Mouse (Mus musculus): ENCODE measurements around the gene Terf2ip. TPM values are rescaled to one million over a fixed set of nuclear protein-coding genes. Genes with fewer than 3 reads are reported as not detected.

Gene Terf2ip
- polyA plus RNA-seq, 1 experiment from 2014 or later, result 76.9 TPM

GRCm38 (mm10) chr8:112030663-112031062 lies 19.5 kb downstream of the Terf2ip start:
- Histone ChIP-seq H3K27ac (ENCODE audit: low read length) (no peak overlapping the region), H3K36me3 (ENCODE audit: control insufficient read depth, insufficient read depth, low read length) (no peaks in the 10 kb centered on the region), H3K4me3 (ENCODE audit: low read depth, low read length) (no peak overlapping the region), H3K4me2 (ENCODE audit: low read length) (no peak overlapping the region), H3K27me3 (ENCODE audit: control insufficient read depth, insufficient read depth, low read depth, low read length) (no peaks in the 10 kb centered on the region), H3K9ac (ENCODE audit: low read depth, low read length) (no peak overlapping the region), H3K9me3 (replicated peaks; ENCODE audit: control insufficient read depth, low read length, poor library complexity, severe bottlenecking) (no peaks in the 10 kb centered on the region), H3K4me1 (ENCODE audit: control insufficient read depth, insufficient read depth, low read length) (no peaks in the 10 kb centered on the region)
- WGBS, result 55% methylated on average over 6 of the region's 6 CpGs
- ATAC-seq, result no peak

- 50% methylated on average over 7 of the region's 7 CpGs for WGBS
- H3K4me2 ChIP-seq (ENCODE audit: low read length), result no peak overlapping the region
These were observed 21.9 kb downstream of the Terf2ip start for GRCm38 (mm10) chr8:112033071-112033470.

GRCm38 (mm10) chr8:112034603-112035002 lies 23.4 kb downstream of the Terf2ip start:
- Histone ChIP-seq H3K27me3 (ENCODE audit: control insufficient read depth, insufficient read depth, low read depth, low read length) (no peaks in the 10 kb centered on the region), H3K4me2 (ENCODE audit: low read length) (no peak overlapping the region), H3K9ac (ENCODE audit: low read depth, low read length) (no peak overlapping the region), H3K4me1 (ENCODE audit: control insufficient read depth, insufficient read depth, low read length) (no peaks in the 10 kb centered on the region), H3K36me3 (ENCODE audit: control insufficient read depth, insufficient read depth, low read length) (no peaks in the 10 kb centered on the region), H3K27ac (ENCODE audit: low read length) (no peak overlapping the region), H3K9me3 (replicated peaks; ENCODE audit: control insufficient read depth, low read length, poor library complexity, severe bottlenecking) (no peaks in the 10 kb centered on the region), H3K4me3 (ENCODE audit: low read depth, low read length) (no peak overlapping the region)
- ATAC-seq, result no peak
- WGBS, result 18% methylated on average over 8 of the region's 8 CpGs

More at GRCm38 (mm10) chr8:112033071-112033470, 21.9 kb downstream of the Terf2ip start:
- Histone ChIP-seq H3K9ac (ENCODE audit: low read depth, low read length) (no peak overlapping the region), H3K4me3 (ENCODE audit: low read depth, low read length) (no peak overlapping the region), H3K27me3 (ENCODE audit: control insufficient read depth, insufficient read depth, low read depth, low read length) (no peaks in the 10 kb centered on the region), H3K27ac (ENCODE audit: low read length) (no peak overlapping the region), H3K9me3 (replicated peaks; ENCODE audit: control insufficient read depth, low read length, poor library complexity, severe bottlenecking) (no peaks in the 10 kb centered on the region), H3K4me1 (ENCODE audit: control insufficient read depth, insufficient read depth, low read length) (no peaks in the 10 kb centered on the region), H3K36me3 (ENCODE audit: control insufficient read depth, insufficient read depth, low read length) (no peaks in the 10 kb centered on the region)
- ATAC-seq, result no peak

GRCm38 (mm10) chr8:112037521-112037920 lies 26.3 kb downstream of the Terf2ip start:
- ATAC-seq, result no peak
- WGBS, result 89% methylated on average over 18 of the region's 18 CpGs

GRCm38 (mm10) chr8:112045182-112045581 lies 34.0 kb downstream of the Terf2ip start:
- Histone ChIP-seq H3K4me1 (ENCODE audit: control insufficient read depth, insufficient read depth, low read length) (no peaks in the 10 kb centered on the region; the same call in 1 of the 2 replicates), H3K4me3 (ENCODE audit: low read depth, low read length) (no peak overlapping the region), H3K4me2 (ENCODE audit: low read length) (no peak overlapping the region), H3K9ac (ENCODE audit: low read depth, low read length) (no peak overlapping the region), H3K36me3 (ENCODE audit: control insufficient read depth, insufficient read depth, low read length) (no peaks in the 10 kb centered on the region), H3K9me3 (replicated peaks; ENCODE audit: control insufficient read depth, low read length, poor library complexity, severe bottlenecking) (no peaks in the 10 kb centered on the region), H3K27me3 (ENCODE audit: control insufficient read depth, insufficient read depth, low read depth, low read length) (no peaks in the 10 kb centered on the region), H3K27ac (ENCODE audit: low read length) (no peak overlapping the region)
- ATAC-seq, result no peak
- 80% methylated on average over 5 of the region's 5 CpGs for WGBS

More at GRCm38 (mm10) chr8:112037521-112037920, 26.3 kb downstream of the Terf2ip start:
- no peak overlapping the region for H3K4me3 ChIP-seq (ENCODE audit: low read depth, low read length)
- no peak overlapping the region for H3K27ac ChIP-seq (ENCODE audit: low read length)
- H3K36me3 ChIP-seq (ENCODE audit: control insufficient read depth, insufficient read depth, low read length), result no peaks in the 10 kb centered on the region
- no peaks in the 10 kb centered on the region for H3K9me3 ChIP-seq (replicated peaks; ENCODE audit: control insufficient read depth, low read length, poor library complexity, severe bottlenecking)
- no peak overlapping the region for H3K9ac ChIP-seq (ENCODE audit: low read depth, low read length)
- no peak overlapping the region for H3K4me2 ChIP-seq (ENCODE audit: low read length)
- H3K27me3 ChIP-seq (ENCODE audit: control insufficient read depth, insufficient read depth, low read depth, low read length), result no peaks in the 10 kb centered on the region
- no peaks in the 10 kb centered on the region for H3K4me1 ChIP-seq (ENCODE audit: control insufficient read depth, insufficient read depth, low read length)

GRCm38 (mm10) chr8:112045896-112046295 lies 34.7 kb downstream of the Terf2ip start:
- Histone ChIP-seq H3K9ac (ENCODE audit: low read depth, low read length) (no peak overlapping the region), H3K9me3 (replicated peaks; ENCODE audit: control insufficient read depth, low read length, poor library complexity, severe bottlenecking) (no peaks in the 10 kb centered on the region), H3K36me3 (ENCODE audit: control insufficient read depth, insufficient read depth, low read length) (no peaks in the 10 kb centered on the region), H3K27me3 (ENCODE audit: control insufficient read depth, insufficient read depth, low read depth, low read length) (no peaks in the 10 kb centered on the region), H3K4me3 (ENCODE audit: low read depth, low read length) (no peak overlapping the region), H3K4me2 (ENCODE audit: low read length) (no peak overlapping the region), H3K27ac (ENCODE audit: low read length) (no peak overlapping the region), H3K4me1 (ENCODE audit: control insufficient read depth, insufficient read depth, low read length) (no peaks in the 10 kb centered on the region; the same call in 1 of the 2 replicates)
- ATAC-seq, result peak; percentile 86
- 3% methylated on average over 7 of the region's 7 CpGs for WGBS

GRCm38 (mm10) chr8:112048293-112048692 lies 37.1 kb downstream of the Terf2ip start:
- Histone ChIP-seq H3K27ac (ENCODE audit: low read length) (no peak overlapping the region), H3K4me3 (ENCODE audit: low read depth, low read length) (no peak overlapping the region), H3K4me1 (ENCODE audit: control insufficient read depth, insufficient read depth, low read length) (no peaks in the 10 kb centered on the region; the same call in 1 of the 2 replicates), H3K9ac (ENCODE audit: low read depth, low read length) (no peak overlapping the region), H3K36me3 (ENCODE audit: control insufficient read depth, insufficient read depth, low read length) (no peaks in the 10 kb centered on the region), H3K27me3 (ENCODE audit: control insufficient read depth, insufficient read depth, low read depth, low read length) (no peaks in the 10 kb centered on the region), H3K4me2 (ENCODE audit: low read length) (no peak overlapping the region), H3K9me3 (replicated peaks; ENCODE audit: control insufficient read depth, low read length, poor library complexity, severe bottlenecking) (no peaks in the 10 kb centered on the region)
- 63% methylated on average over 6 of the region's 6 CpGs for WGBS
- no peak for ATAC-seq

- no peak for ATAC-seq
- Histone ChIP-seq H3K36me3 (ENCODE audit: control insufficient read depth, insufficient read depth, low read length) (no peaks in the 10 kb centered on the region), H3K9ac (ENCODE audit: low read depth, low read length) (no peak overlapping the region), H3K27ac (ENCODE audit: low read length) (no peak overlapping the region), H3K9me3 (replicated peaks; ENCODE audit: control insufficient read depth, low read length, poor library complexity, severe bottlenecking) (no peaks in the 10 kb centered on the region), H3K27me3 (ENCODE audit: control insufficient read depth, insufficient read depth, low read depth, low read length) (no peaks in the 10 kb centered on the region), H3K4me3 (ENCODE audit: low read depth, low read length) (no peak overlapping the region), H3K4me2 (ENCODE audit: low read length) (no peak overlapping the region), H3K4me1 (ENCODE audit: control insufficient read depth, insufficient read depth, low read length) (no peaks in the 10 kb centered on the region; the same call in 1 of the 2 replicates)
- 80% methylated on average over 6 of the region's 6 CpGs for WGBS
These were observed 38.8 kb downstream of the Terf2ip start for GRCm38 (mm10) chr8:112049984-112050383.

GRCm38 (mm10) chr8:112051537-112051936 lies 40.3 kb downstream of the Terf2ip start:
- H3K9me3 ChIP-seq (replicated peaks; ENCODE audit: control insufficient read depth, low read length, poor library complexity, severe bottlenecking), result no peaks in the 10 kb centered on the region
- H3K27ac ChIP-seq (ENCODE audit: low read length), result no peak overlapping the region
- no peak overlapping the region for H3K4me2 ChIP-seq (ENCODE audit: low read length)
- H3K27me3 ChIP-seq (ENCODE audit: control insufficient read depth, insufficient read depth, low read depth, low read length), result no peaks in the 10 kb centered on the region
- H3K36me3 ChIP-seq (ENCODE audit: control insufficient read depth, insufficient read depth, low read length), result no peaks in the 10 kb centered on the region
- ATAC-seq, result no peak
- 78% methylated on average over 9 of the region's 9 CpGs for WGBS
- no peaks in the 10 kb centered on the region; the same call in 1 of the 2 replicates for H3K4me1 ChIP-seq (ENCODE audit: control insufficient read depth, insufficient read depth, low read length)
- no peak overlapping the region for H3K9ac ChIP-seq (ENCODE audit: low read depth, low read length)
- no peak overlapping the region for H3K4me3 ChIP-seq (ENCODE audit: low read depth, low read length)

All from midbrain, embryonic 16.5 days (tissue).